Mouse (Mus musculus): ENCODE measurements at regions not wholly inside any gene's neighbourhood (a gene's known extent, or its start where the extent isn't known, plus 50 kb on each side); places are given as distances from the start of the nearest gene placed in this dataset.
"Not testable (repeated sequence)": the region's sequence is repeated elsewhere in the genome, so short reads cannot be mapped to it uniquely, and the experiment has no call there.

GRCm38 (mm10) chr5:40441239-40441638 lies 686.0 kb upstream of the Hs3st1 start:
- Histone ChIP-seq H3K4me3 (replicated peaks; ENCODE audit: insufficient read depth, low read depth, low read length) (no peak overlapping the region), H3K4me1 (ENCODE audit: control insufficient read depth, insufficient read depth, low read length) (no peaks in the 10 kb centered on the region), H3K27ac (ENCODE audit: insufficient read depth, low read length) (no peak overlapping the region), H3K27me3 (ENCODE audit: control insufficient read depth, insufficient read depth, low read length) (no peaks in the 10 kb centered on the region)
- TF ChIP-seq CTCF (IDR thresholded peaks at IDR 0.05; ENCODE audit: borderline replicate concordance, insufficient read depth, low read depth, low read length) (no peak), POLR2A (IDR thresholded peaks at IDR 0.05; ENCODE audit: borderline replicate concordance, insufficient read depth, low read length) (no peak)
- WGBS: 75% methylated on average over 7 of the region's 7 CpGs
- DNase-seq: no peak

DNA sequence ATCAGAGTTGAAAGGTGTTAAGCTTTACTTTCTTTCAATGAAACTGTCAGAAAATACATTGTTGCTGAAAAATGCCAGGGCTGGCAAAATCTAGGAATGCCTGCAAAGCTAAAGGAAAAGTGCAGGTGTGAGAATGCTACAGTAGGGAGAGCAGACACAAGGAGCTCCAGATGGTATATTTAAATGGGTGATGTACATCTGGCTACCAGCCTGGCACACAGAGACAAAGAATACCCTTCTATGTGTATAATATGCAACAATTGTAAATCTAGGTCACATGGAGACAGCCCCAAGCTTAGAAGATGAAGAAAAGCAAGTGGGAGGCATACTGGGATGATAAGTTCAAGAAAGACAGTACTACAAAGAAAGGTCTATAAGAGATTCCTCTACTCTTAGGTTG lies 647.4 kb upstream of the Hs3st1 start:
- no peak overlapping the region for H3K4me3 ChIP-seq (replicated peaks; ENCODE audit: insufficient read depth, low read depth, low read length)
- no peaks in the 10 kb centered on the region for H3K4me1 ChIP-seq (ENCODE audit: control insufficient read depth, insufficient read depth, low read length)
- H3K27ac ChIP-seq (ENCODE audit: insufficient read depth, low read length): no peak overlapping the region
- no peaks in the 10 kb centered on the region for H3K27me3 ChIP-seq (ENCODE audit: control insufficient read depth, insufficient read depth, low read length)
- no peak for TF ChIP-seq CTCF (IDR thresholded peaks at IDR 0.05; ENCODE audit: borderline replicate concordance, insufficient read depth, low read depth, low read length)
- no peak for TF ChIP-seq POLR2A (IDR thresholded peaks at IDR 0.05; ENCODE audit: borderline replicate concordance, insufficient read depth, low read length)
- DNase-seq: no peak

DNA sequence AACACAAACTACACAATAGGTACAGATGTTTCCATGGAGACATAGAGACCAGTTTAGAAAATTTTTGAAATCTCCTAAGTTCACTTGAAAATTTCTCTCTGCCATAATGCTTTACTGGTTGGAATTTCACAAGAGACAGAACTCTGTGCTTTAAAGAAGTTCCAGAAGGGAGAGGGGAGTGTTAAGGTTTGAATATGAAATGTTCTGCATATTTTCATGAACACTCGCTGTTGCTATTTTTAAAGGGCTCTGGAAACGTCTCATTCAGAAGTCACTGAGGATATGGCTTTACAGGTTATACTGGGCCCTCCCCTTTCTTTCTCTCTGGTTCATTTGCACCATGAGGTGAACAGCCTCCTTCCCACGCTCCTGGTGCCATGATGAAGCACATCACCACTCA lies 639.5 kb upstream of the Hs3st1 start:
- no peak for TF ChIP-seq CTCF (IDR thresholded peaks at IDR 0.05; ENCODE audit: borderline replicate concordance, insufficient read depth, low read depth, low read length)
- TF ChIP-seq POLR2A (IDR thresholded peaks at IDR 0.05; ENCODE audit: borderline replicate concordance, insufficient read depth, low read length): no peak
- DNase-seq: no peak
- no peak overlapping the region for H3K27ac ChIP-seq (ENCODE audit: insufficient read depth, low read length)
- 70% methylated on average over 3 of the region's 3 CpGs for WGBS
- H3K4me3 ChIP-seq (replicated peaks; ENCODE audit: insufficient read depth, low read depth, low read length): no peak overlapping the region
- H3K27me3 ChIP-seq (ENCODE audit: control insufficient read depth, insufficient read depth, low read length): no peaks in the 10 kb centered on the region
- no peaks in the 10 kb centered on the region for H3K4me1 ChIP-seq (ENCODE audit: control insufficient read depth, insufficient read depth, low read length)

GRCm38 (mm10) chr5:40389591-40389990 lies 634.3 kb upstream of the Hs3st1 start:
- TF ChIP-seq POLR2A (IDR thresholded peaks at IDR 0.05; ENCODE audit: borderline replicate concordance, insufficient read depth, low read length) (no peak), CTCF (IDR thresholded peaks at IDR 0.05; ENCODE audit: borderline replicate concordance, insufficient read depth, low read depth, low read length) (no peak)
- DNase-seq: no peak
- H3K4me1 ChIP-seq (ENCODE audit: control insufficient read depth, insufficient read depth, low read length): no peaks in the 10 kb centered on the region
- no peaks in the 10 kb centered on the region for H3K27me3 ChIP-seq (ENCODE audit: control insufficient read depth, insufficient read depth, low read length)
- H3K27ac ChIP-seq (ENCODE audit: insufficient read depth, low read length): no peak overlapping the region
- no peak overlapping the region for H3K4me3 ChIP-seq (replicated peaks; ENCODE audit: insufficient read depth, low read depth, low read length)

DNA sequence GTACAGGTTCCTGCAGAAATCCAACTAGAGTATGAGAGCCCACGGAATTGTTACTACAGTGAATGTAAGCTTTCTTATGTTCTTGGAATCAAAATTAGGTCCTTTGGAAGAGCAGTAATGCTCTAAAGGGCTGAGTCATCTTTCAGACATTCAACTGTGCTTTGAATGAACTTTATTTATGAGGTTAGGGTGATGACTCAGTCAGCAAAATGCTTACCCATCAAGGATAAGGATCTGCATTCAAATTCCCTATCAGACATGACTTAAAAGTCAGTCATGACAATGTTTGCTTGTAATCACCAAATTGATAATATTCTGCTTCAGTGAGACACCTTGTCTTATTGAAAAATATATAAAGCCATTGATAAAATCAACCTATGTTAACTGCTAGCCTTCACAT lies 611.7 kb upstream of the Hs3st1 start:
- Histone ChIP-seq H3K27me3 (ENCODE audit: control insufficient read depth, insufficient read depth, low read length) (no peaks in the 10 kb centered on the region), H3K27ac (ENCODE audit: insufficient read depth, low read length) (no peak overlapping the region), H3K4me1 (ENCODE audit: control insufficient read depth, insufficient read depth, low read length) (no peaks in the 10 kb centered on the region), H3K4me3 (replicated peaks; ENCODE audit: insufficient read depth, low read depth, low read length) (no peak overlapping the region)
- 82% methylated on average over 1 of the region's 1 CpGs for WGBS
- no peak for DNase-seq
- TF ChIP-seq CTCF (IDR thresholded peaks at IDR 0.05; ENCODE audit: borderline replicate concordance, insufficient read depth, low read depth, low read length): no peak
- TF ChIP-seq POLR2A (IDR thresholded peaks at IDR 0.05; ENCODE audit: borderline replicate concordance, insufficient read depth, low read length): no peak

- WGBS: 54% methylated on average over 1 of the region's 1 CpGs
Measured at GRCm38 (mm10) chr5:40331237-40331636, 576.0 kb upstream of the Hs3st1 start.

DNA sequence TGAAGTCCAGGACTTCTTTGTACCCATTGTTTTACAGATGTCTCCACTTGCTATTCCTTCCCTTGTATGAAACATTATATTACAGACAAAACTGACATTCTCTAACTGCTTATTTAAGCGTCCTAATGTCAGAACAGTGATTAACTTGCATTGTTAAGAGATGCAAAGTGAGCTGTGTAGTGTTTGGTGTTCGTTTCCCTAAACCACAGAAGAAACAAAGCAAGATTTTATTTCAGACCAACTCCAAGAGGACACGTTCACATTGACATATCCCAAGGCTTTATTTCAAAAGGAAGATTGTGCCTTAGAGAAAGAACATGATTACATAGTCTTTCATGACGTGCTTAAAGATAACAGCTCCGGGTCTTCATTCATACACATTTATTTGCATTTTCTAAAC lies 553.2 kb upstream of the Hs3st1 start:
- 67% methylated on average over 5 of the region's 5 CpGs for WGBS
- no peak overlapping the region for H3K27ac ChIP-seq (ENCODE audit: insufficient read depth, low read length)
- DNase-seq: no peak
- no peak for TF ChIP-seq POLR2A (IDR thresholded peaks at IDR 0.05; ENCODE audit: borderline replicate concordance, insufficient read depth, low read length)
- TF ChIP-seq CTCF (IDR thresholded peaks at IDR 0.05; ENCODE audit: borderline replicate concordance, insufficient read depth, low read depth, low read length): no peak
- H3K27me3 ChIP-seq (ENCODE audit: control insufficient read depth, insufficient read depth, low read length): no peaks in the 10 kb centered on the region
- H3K4me3 ChIP-seq (replicated peaks; ENCODE audit: insufficient read depth, low read depth, low read length): no peak overlapping the region
- no peaks in the 10 kb centered on the region for H3K4me1 ChIP-seq (ENCODE audit: control insufficient read depth, insufficient read depth, low read length)

More at GRCm38 (mm10) chr5:40331237-40331636, 576.0 kb upstream of the Hs3st1 start:
- no peak for TF ChIP-seq CTCF (IDR thresholded peaks at IDR 0.05; ENCODE audit: borderline replicate concordance, insufficient read depth, low read depth, low read length)
- DNase-seq: no peak
- no peak overlapping the region for H3K4me3 ChIP-seq (replicated peaks; ENCODE audit: insufficient read depth, low read depth, low read length)
- no peak overlapping the region for H3K27ac ChIP-seq (ENCODE audit: insufficient read depth, low read length)
- H3K27me3 ChIP-seq (ENCODE audit: control insufficient read depth, insufficient read depth, low read length): no peaks in the 10 kb centered on the region
- H3K4me1 ChIP-seq (ENCODE audit: control insufficient read depth, insufficient read depth, low read length): no peaks in the 10 kb centered on the region

DNA sequence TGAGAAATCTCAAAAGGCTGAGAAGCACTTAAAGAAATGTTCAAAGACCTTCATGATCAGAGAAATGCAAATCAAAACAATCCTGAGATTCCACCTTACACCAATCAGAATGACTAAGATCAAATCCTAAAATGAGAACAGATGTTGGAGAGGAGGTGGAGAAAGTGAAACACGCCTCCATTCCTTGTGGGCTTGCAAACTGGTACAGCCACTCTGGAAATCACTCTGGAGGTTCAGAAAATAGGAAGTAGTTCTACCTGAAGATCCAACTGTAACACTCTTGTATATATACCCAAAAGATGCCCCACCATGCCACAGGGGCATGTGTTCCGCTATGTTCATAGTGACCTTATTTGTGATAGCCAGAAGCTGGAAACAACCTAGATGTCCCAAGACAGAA lies 549.5 kb upstream of the Hs3st1 start:
- H3K4me1 ChIP-seq (ENCODE audit: control insufficient read depth, insufficient read depth, low read length); H3K27ac ChIP-seq (ENCODE audit: insufficient read depth, low read length); H3K27me3 ChIP-seq (ENCODE audit: control insufficient read depth, insufficient read depth, low read length); DNase-seq; H3K4me3 ChIP-seq (replicated peaks; ENCODE audit: insufficient read depth, low read depth, low read length): not testable (repeated sequence)
- 94% methylated on average over 2 of the region's 2 CpGs for WGBS
